Mouse (Mus musculus) cortical plate, adult 2 months (tissue): ENCODE measurements around the gene Olfr411. TPM values are rescaled to one million over a fixed set of nuclear protein-coding genes. Genes with fewer than 3 reads are reported as not detected.

ENCODE experiments used
- H3K27ac ChIP-seq: fragments of 200-500 bp; 2 replicates; pipeline ENCODE4 v1.5.1; 2012; ENCODE audit warnings: low read length, control low read depth, inconsistent platforms; ENCODE audit not compliant: insufficient read depth
- H3K4me1 ChIP-seq: fragments of 200-500 bp; 2 replicates; pipeline ENCODE4 v1.6.1; 2011; ENCODE audit warnings: low read length; ENCODE audit not compliant: control insufficient read depth, insufficient read depth
- H3K4me3 ChIP-seq: fragments of 200-500 bp; 2 replicates; pipeline ENCODE4 v1.5.1; 2011; ENCODE audit warnings: mild to moderate bottlenecking, low read length, control low read depth; ENCODE audit not compliant: insufficient read depth
- CTCF ChIP-seq: fragments of 200-500 bp; IDR thresholded peaks from 2 replicates; pipeline ENCODE4 v1.5.1; 2011; ENCODE audit warnings: mild to moderate bottlenecking, control low read depth, low read length; ENCODE audit not compliant: insufficient read depth; ENCODE audit errors: extremely low read depth
- POLR2A ChIP-seq: fragments of 200-500 bp; IDR thresholded peaks from 2 replicates; pipeline ENCODE4 v1.6.1; 2011; ENCODE audit warnings: mild to moderate bottlenecking, low read length, control low read depth; ENCODE audit not compliant: insufficient read depth; ENCODE audit errors: extremely low read depth
- polyA plus RNA-seq: library from polyadenylated mRNA; depleted of rRNA; stranded (reverse); fragments of >200 nt; gene quantifications from 2 replicates; pipeline ENCODE4 v1.2.3, GENCODE M21; 2012; rRNA removed

The Olfr411 gene
- polyA plus RNA-seq, 1 experiment = not detected

GRCm38 (mm10) chr11:74371393-74372100 lies 19.1 kb upstream of the Olfr411 start:
- TF ChIP-seq POLR2A = no peak
- TF ChIP-seq CTCF = peak; percentile 81
- Histone ChIP-seq H3K4me3 (no peak overlapping the region), H3K4me1 (no peaks in the 10 kb centered on the region), H3K27ac (no peak overlapping the region)

DNA sequence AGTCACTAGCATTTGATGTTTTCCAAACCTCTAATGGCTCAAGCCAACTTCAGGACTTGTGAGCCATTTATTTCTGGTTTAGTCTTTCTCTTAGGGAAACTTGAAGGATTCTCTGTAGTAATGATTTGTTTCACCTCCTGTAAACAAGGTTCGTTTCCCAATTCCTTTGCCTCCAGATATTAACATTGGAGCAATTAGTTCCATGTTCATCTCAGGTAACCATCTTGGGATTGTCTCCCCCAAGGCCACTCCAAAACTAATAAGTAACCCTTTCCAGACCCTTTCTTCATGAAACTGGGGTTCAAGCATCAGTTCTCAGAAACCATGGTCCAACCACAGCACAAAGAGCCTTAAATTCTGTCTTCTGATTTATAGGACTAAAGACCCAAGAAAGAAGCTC lies 9.3 kb upstream of the Olfr411 start, which contains the start of gene Olfr412:
Olfr412 (plus strand) TSS at position 301 of the 400 bp plus-strand sequence.
- Histone ChIP-seq H3K4me3 (no peak within 1 kb of the TSS), H3K4me1 (no peaks in the 10 kb centered on the region), H3K27ac (no peak within 1 kb of the TSS)
- TF ChIP-seq POLR2A = no peak
- no peak for TF ChIP-seq CTCF

DNA sequence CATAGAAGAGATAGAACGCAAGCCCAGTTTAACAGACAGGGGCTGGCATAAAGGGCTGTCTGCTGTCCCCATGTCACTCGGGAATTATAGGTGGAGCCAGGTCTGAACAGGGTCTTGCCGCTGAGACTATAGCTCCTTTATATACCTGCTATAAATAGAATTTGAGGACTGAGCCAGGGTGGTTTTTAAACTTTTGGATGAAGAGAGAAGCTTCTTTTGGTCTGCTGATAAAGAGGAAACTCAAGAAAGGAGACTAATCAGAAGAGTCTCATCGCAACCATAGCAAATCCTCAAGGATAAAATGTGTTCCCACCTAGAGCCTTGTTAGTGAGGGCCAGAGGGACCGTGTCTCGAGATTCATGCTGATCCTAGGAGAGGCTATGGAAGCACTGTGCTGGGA lies 14.5 kb downstream of the Olfr411 start, which contains the start of gene Olfr410:
Olfr410 (minus strand) TSS at position 101 of the 400 bp plus-strand sequence.
- Histone ChIP-seq H3K4me3 (no peak within 1 kb of the TSS), H3K4me1 (no peaks in the 10 kb centered on the region), H3K27ac (no peak within 1 kb of the TSS)
- no peak for TF ChIP-seq POLR2A
- TF ChIP-seq CTCF = no peak

DNA sequence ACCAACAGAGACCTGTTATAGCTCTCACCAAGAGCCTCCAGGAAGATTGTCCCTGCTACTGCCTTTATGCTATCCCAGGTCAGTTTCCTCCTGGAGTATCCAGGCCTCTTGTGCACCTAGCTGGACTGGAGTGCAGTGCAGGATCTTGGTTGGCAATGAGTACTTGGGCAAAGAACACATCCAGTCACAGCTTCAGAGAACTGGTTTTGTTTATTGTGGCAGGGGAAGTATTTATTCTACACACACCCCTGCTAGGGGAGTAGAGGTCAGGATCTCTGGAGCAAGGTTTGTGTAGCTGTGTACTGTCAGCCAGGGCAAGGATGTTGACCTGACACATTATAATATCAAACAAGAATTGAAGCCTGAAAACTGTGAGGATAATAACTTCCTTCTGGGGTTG lies 23.7 kb downstream of the Olfr411 start:
- no peaks in the 10 kb centered on the region for H3K4me1 ChIP-seq
- TF ChIP-seq CTCF = no peak
- TF ChIP-seq POLR2A = no peak
- no peak overlapping the region for H3K4me3 ChIP-seq
- H3K27ac ChIP-seq = no peak overlapping the region

DNA sequence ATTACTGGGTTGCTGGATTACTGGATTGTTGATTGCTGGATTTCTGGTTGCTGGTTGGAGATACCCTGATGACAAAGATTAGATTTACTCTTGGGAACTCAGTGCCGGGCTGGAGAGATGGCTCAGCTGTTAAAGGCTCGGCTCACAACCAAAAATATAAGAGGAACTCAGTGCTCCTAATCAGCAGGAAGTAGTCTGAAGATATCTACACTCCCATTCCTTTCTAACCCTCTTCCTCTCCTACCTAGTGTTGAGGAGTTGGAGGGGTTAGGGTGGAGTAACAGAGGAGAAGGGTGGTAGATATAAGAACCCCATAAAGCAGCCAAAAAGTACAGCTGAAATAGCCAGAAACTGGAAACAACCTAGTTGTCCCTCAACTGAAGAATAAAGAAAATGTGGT lies 26.4 kb downstream of the Olfr411 start:
- Histone ChIP-seq H3K27ac (no peak overlapping the region), H3K4me1 (no peaks in the 10 kb centered on the region), H3K4me3 (no peak overlapping the region)
- no peak for TF ChIP-seq CTCF
- no peak for TF ChIP-seq POLR2A

Other genes with a start within 250 kb of the Olfr411 start
- gene Olfr401, start 238.9 kb downstream of the Olfr411 start, polyA plus RNA-seq = not detected in 2 replicates
- not detected in 2 replicates for gene Olfr402, start 199.1 kb downstream of the Olfr411 start, polyA plus RNA-seq
- gene Olfr403, start 166.4 kb downstream of the Olfr411 start, polyA plus RNA-seq = not detected in 2 replicates
- gene Olfr43, start 141.3 kb downstream of the Olfr411 start, polyA plus RNA-seq = not detected in 2 replicates
- not detected in 2 replicates for gene Olfr406, start 92.8 kb downstream of the Olfr411 start, polyA plus RNA-seq
- not detected in 2 replicates for gene Olfr59, start 68.9 kb downstream of the Olfr411 start, polyA plus RNA-seq
- gene Olfr410, start 14.6 kb downstream of the Olfr411 start, polyA plus RNA-seq = not detected in 2 replicates
- gene Olfr412, start 9.4 kb upstream of the Olfr411 start, polyA plus RNA-seq = not detected in 2 replicates